Mouse (Mus musculus): ENCODE results near the gene Prrt4.

- TF ChIP-seq POLR2A (IDR thresholded peaks at IDR 0.05; ENCODE audit: insufficient read depth, low read depth, low read length), result no peak
- TF ChIP-seq CTCF (IDR thresholded peaks at IDR 0.05), result no peak
- TF ChIP-seq EP300 (IDR thresholded peaks at IDR 0.05; ENCODE audit: insufficient read depth, low read depth, low read length), result no peak
Observed at GRCm38 (mm10) chr6:29210231-29210936, 31.0 kb upstream of the Prrt4 start.

All from heart, adult 2 months (tissue).